Comparison of ENCODE assay signal across 13 mouse cellular contexts in the genomic region with DNA sequence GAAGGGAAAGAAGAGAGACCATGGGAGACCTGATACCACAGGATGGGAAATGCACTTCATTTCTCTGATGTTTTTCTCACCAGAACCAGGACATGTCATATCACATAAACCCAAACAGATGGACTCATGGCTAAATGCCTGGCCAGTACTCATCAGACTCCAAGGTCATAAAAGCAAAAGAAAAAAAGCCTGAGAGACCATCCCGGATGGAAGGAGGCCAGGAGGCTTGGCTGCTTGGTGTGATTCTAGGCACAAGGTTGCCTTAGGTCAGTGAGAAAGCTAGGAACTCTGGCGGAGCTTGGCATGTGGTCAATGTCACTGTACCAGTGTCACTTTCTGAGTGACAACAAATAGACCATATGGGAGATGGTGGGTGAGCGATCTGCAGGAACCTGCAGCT. TPM values are rescaled to one million over a fixed set of nuclear protein-coding genes. Genes with fewer than 3 reads are reported as not detected.
DNase-seq lines count a peak whose midpoint lies in the region; ATAC-seq lines count a peak whose summit lies in the region.
"Had no signal": no experiment of that assay in that cellular context is flagged by ENCODE, and none has a peak within 500 bp of the region (broad histone marks: within the 10 kb centered on the region; RNA-seq: fewer than 3 reads in every experiment).

No protein-coding gene starts in this region.

- no peaks in the 10 kb centered on the region for H3K36me3 ChIP-seq in neural tube, embryonic 15.5 days
- no peaks in the 10 kb centered on the region for H3K36me3 ChIP-seq in hindbrain, embryonic 11.5 days (ENCODE audit: control insufficient read depth, insufficient read depth, low read length)
- H3K36me3 ChIP-seq: forebrain, embryonic 10.5 days; neural tube, embryonic 13.5 days had no signal

- H3K27ac ChIP-seq in neural tube, embryonic 15.5 days (replicated peaks), result no peak overlapping the region
- H3K27ac ChIP-seq in hindbrain, embryonic 11.5 days (ENCODE audit: low read depth, low read length), result no peak overlapping the region
- H3K27ac ChIP-seq: forebrain, embryonic 10.5 days; neural tube, embryonic 13.5 days had no signal

- H3K4me3 ChIP-seq in neural tube, embryonic 15.5 days (replicated peaks), result no peak overlapping the region
- no peak overlapping the region for H3K4me3 ChIP-seq in hindbrain, embryonic 11.5 days (ENCODE audit: low read depth, low read length)
- H3K4me3 ChIP-seq: forebrain, embryonic 10.5 days; neural tube, embryonic 13.5 days had no signal

- no peak overlapping the region for H3K9ac ChIP-seq in neural tube, embryonic 15.5 days (replicated peaks)
- H3K9ac ChIP-seq in hindbrain, embryonic 11.5 days (ENCODE audit: low read depth, low read length), result no peak overlapping the region
- H3K9ac ChIP-seq: lung, embryonic 14.5 days; neural tube, embryonic 13.5 days had no signal

- H3K9me3 ChIP-seq in neural tube, embryonic 15.5 days (replicated peaks), result no peaks in the 10 kb centered on the region
- no peaks in the 10 kb centered on the region for H3K9me3 ChIP-seq in hindbrain, embryonic 11.5 days (ENCODE audit: control insufficient read depth, low read length)
- H3K9me3 ChIP-seq: forebrain, embryonic 10.5 days; neural tube, embryonic 13.5 days had no signal

- H3K27me3 ChIP-seq in neural tube, embryonic 15.5 days (replicated peaks), result no peaks in the 10 kb centered on the region
- no peaks in the 10 kb centered on the region for H3K27me3 ChIP-seq in hindbrain, embryonic 11.5 days (ENCODE audit: control insufficient read depth, insufficient read depth, low read length)
- H3K27me3 ChIP-seq: neural tube, embryonic 13.5 days had no signal

- WGBS in neural tube, embryonic 15.5 days, result 75% methylated on average over 3 of the region's 3 CpGs
- WGBS in hindbrain, embryonic 11.5 days, result 87% methylated on average over 3 of the region's 3 CpGs

- DNase-seq in cerebellum, adult 9-10 months, result peak; percentile 21
- no peak for DNase-seq in cerebellum, adult 8-10 months
- peak; percentile 70 for DNase-seq in ovary, adult 18-20 months (ENCODE audit: low spot score)
- DNase-seq in ovary, postnatal 10 days (ENCODE audit: low spot score), result no peak
- peak; percentile 43 to 65 for DNase-seq in heart, postnatal 14 days
- no peak for DNase-seq in hindbrain, embryonic 11.5 days (ENCODE audit: low spot score)
- DNase-seq in thymus, postnatal 10 days (ENCODE audit: low spot score in 2 of 2), result no peak
- DNase-seq: layer of hippocampus, adult 9-11 months; lung, embryonic 14.5 days had no signal

- no peak for ATAC-seq in neural tube, embryonic 15.5 days (ENCODE audit: low FRiP score)
- ATAC-seq in hindbrain, embryonic 11.5 days (ENCODE audit: low FRiP score), result no peak

- no peaks in the 10 kb centered on the region for H3K4me1 ChIP-seq in neural tube, embryonic 15.5 days
- no peaks in the 10 kb centered on the region for H3K4me1 ChIP-seq in hindbrain, embryonic 11.5 days (replicated peaks; ENCODE audit: control insufficient read depth, insufficient read depth, low read length)
- H3K4me1 ChIP-seq: neural tube, embryonic 13.5 days had no signal

- intact Hi-C loops in heart, postnatal 14 days (cut with DNase I), result no loop called here

- no peak overlapping the region for H3K4me2 ChIP-seq in neural tube, embryonic 15.5 days
- no peak overlapping the region for H3K4me2 ChIP-seq in hindbrain, embryonic 11.5 days (replicated peaks; ENCODE audit: low read depth, low read length)
- H3K4me2 ChIP-seq: lung, embryonic 14.5 days; neural tube, embryonic 13.5 days had no signal

RNA-seq across cellular contexts. Expression of gene Bbs2, which starts 9.1 kb away (rescaled TPM):
- 1 to 10 TPM; 5.3 to 7.9 TPM for total RNA-seq in heart, postnatal 14 days (2021)
- 19.6 and 19.9 TPM in 2 replicates for polyA plus RNA-seq in neural tube, embryonic 15.5 days (2015; fragmentation: Nextera tagmentation; extraction: Ambion mirVana)
- polyA plus RNA-seq in hindbrain, embryonic 11.5 days (2014; fragmentation: Nextera tagmentation; extraction: Ambion mirVana), result 20.3 and 29.1 TPM in 2 replicates

RNA-seq across cellular contexts. Expression of gene Mt4, which starts 29.1 kb away (rescaled TPM):
- not detected for total RNA-seq in heart, postnatal 14 days (2021)
- not detected in 2 replicates for polyA plus RNA-seq in neural tube, embryonic 15.5 days (2015; fragmentation: Nextera tagmentation; extraction: Ambion mirVana)
- polyA plus RNA-seq in hindbrain, embryonic 11.5 days (2014; fragmentation: Nextera tagmentation; extraction: Ambion mirVana), result not detected in 2 replicates
- polyA plus RNA-seq: forebrain, embryonic 10.5 days; heart, embryonic 16.5 days; lung, embryonic 14.5 days; neural tube, embryonic 13.5 days had no signal

RNA-seq across cellular contexts. Expression of gene Mt3, which starts 44.5 kb away (rescaled TPM):
- total RNA-seq in heart, postnatal 14 days (2021), result 1 to 10 TPM; 4.9 to 5.5 TPM
- 244 and 279 TPM in 2 replicates for polyA plus RNA-seq in neural tube, embryonic 15.5 days (2015; fragmentation: Nextera tagmentation; extraction: Ambion mirVana)
- polyA plus RNA-seq in hindbrain, embryonic 11.5 days (2014; fragmentation: Nextera tagmentation; extraction: Ambion mirVana), result 11.0 and 13.6 TPM in 2 replicates

Comparison
In these comparisons a context has a peak if more than half of its experiments do, and no peak if none do; other contexts are left out.
1. DNase-seq: peak in cerebellum, adult 9-10 months (single experiment), ovary, adult 18-20 months (single experiment) and heart, postnatal 14 days (2 of 2); none in cerebellum, adult 8-10 months (single experiment), ovary, postnatal 10 days (single experiment), hindbrain, embryonic 11.5 days (single experiment) and thymus, postnatal 10 days (0 of 2).
2. RNA of gene Mt3, which starts 44.5 kb away (polyA plus RNA-seq): 244 to 279 TPM in neural tube, embryonic 15.5 days; 11.0 to 13.6 TPM in hindbrain, embryonic 11.5 days; every median in the first group is over 10 times any median in the second.